Mouse (Mus musculus): ENCODE results near the gene Ccr7.
A peak's percentile ranks its signal among the peaks of the same experiment; 100 is the strongest.

GRCm38 (mm10) chr11:99149898-99150757 is 4.7 kb downstream of the Ccr7 start:
- TF ChIP-seq CTCF (conservative IDR thresholded peaks at IDR 0.05 in 1 of 2, IDR thresholded peaks at IDR 0.05 in 1 of 2; ENCODE audit: low read depth in 2 of 2, low read length in 2 of 2) = peak; percentile 98 to 99
- TF ChIP-seq HCFC1 (IDR thresholded peaks at IDR 0.05; ENCODE audit: low read depth, low read length) = peak; percentile 33; the same call in 1 of the 2 replicates
- TF ChIP-seq KAT2A (IDR thresholded peaks at IDR 0.05; ENCODE audit: insufficient replicate concordance, low read length) = 0 out of 2 replicates have a peak, but pooled peaks have one; percentile 63
- TF ChIP-seq TCF12 (IDR thresholded peaks at IDR 0.05; ENCODE audit: low read depth, low read length) = peak; percentile 92
- peak; percentile 37; the same call in 1 of the 2 replicates for TF ChIP-seq POLR2A (IDR thresholded peaks at IDR 0.05; ENCODE audit: low read depth, low read length)
